Mouse (Mus musculus): ENCODE results near the gene Gif. TPM values are rescaled to one million over a fixed set of nuclear protein-coding genes. Genes with fewer than 3 reads are reported as not detected.

Gene Gif
- polyA plus RNA-seq, 1 experiment from 2014 or later = not detected

DNA sequence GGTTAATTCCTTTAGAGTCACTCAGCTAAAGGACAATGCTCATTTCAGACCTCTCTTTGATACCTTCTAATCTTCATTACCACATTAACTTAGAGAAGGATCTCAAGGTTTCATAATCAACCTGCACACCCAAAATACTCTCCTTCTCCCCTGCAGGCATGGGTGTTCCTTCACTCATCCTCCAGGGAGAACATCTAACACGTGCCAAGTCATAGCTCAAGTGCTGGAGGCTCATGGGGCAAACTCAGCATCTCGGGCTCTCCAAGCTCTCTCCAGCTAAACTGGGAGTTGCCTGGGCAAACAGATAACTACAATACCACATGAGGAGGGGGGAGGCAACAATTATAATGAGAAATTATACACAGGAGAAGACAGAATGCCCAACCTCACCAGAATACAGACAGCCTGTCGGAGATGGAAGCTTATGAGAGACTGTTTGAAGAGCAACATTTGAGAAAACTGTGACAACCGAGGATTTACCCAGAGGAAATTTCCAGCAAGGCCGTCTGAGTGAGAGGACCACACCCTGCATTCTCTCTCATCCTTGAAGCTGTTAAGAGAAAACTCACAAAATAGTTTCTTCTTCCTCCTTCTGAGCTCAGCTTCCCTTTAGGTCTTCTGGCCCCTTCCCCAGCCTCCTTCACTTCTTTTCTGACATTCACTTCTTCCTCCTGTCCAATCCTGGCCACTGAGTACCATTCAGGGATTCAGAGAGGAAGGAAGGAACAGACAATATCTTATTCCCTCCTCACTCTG, 62.8 kb downstream of the Gif start:
- Histone ChIP-seq H3K4me1 (ENCODE audit: control insufficient read depth, insufficient read depth, low read length) (peaks cover 24% of the 10 kb centered on the region), H3K4me2 (ENCODE audit: low read depth, low read length) (no peak overlapping the region), H3K27me3 (replicated peaks; ENCODE audit: control insufficient read depth, insufficient read depth, low read length) (no peaks in the 10 kb centered on the region), H3K4me3 (ENCODE audit: low read length) (no peak overlapping the region), H3K27ac (ENCODE audit: low read length) (no peak overlapping the region), H3K36me3 (ENCODE audit: control insufficient read depth, insufficient read depth, low read length) (no peaks in the 10 kb centered on the region), H3K9me3 (ENCODE audit: control insufficient read depth, low read length) (no peaks in the 10 kb centered on the region), H3K9ac (ENCODE audit: low read depth, low read length) (no peak overlapping the region)
- 64% methylated on average over 5 of the region's 5 CpGs for WGBS
- ATAC-seq = no peak

- Histone ChIP-seq H3K4me1 (ENCODE audit: control insufficient read depth, insufficient read depth, low read length) (peaks cover 27% of the 10 kb centered on the region), H3K27me3 (replicated peaks; ENCODE audit: control insufficient read depth, insufficient read depth, low read length) (no peaks in the 10 kb centered on the region), H3K4me3 (ENCODE audit: low read length) (no peak overlapping the region), H3K36me3 (ENCODE audit: control insufficient read depth, insufficient read depth, low read length) (no peaks in the 10 kb centered on the region), H3K9ac (ENCODE audit: low read depth, low read length) (no peak overlapping the region), H3K9me3 (ENCODE audit: control insufficient read depth, low read length) (no peaks in the 10 kb centered on the region), H3K27ac (ENCODE audit: low read length) (no peak overlapping the region), H3K4me2 (ENCODE audit: low read depth, low read length) (no peak overlapping the region)
- ATAC-seq = no peak
- WGBS = 63% methylated on average over 1 of the region's 1 CpGs
Observed at GRCm38 (mm10) chr19:11810856-11811255, 63.5 kb downstream of the Gif start.

- H3K27me3 ChIP-seq (replicated peaks; ENCODE audit: control insufficient read depth, insufficient read depth, low read length) = no peaks in the 10 kb centered on the region
- peak overlapping the region; percentile 14; the same call in 1 of the 2 replicates for H3K27ac ChIP-seq (ENCODE audit: low read length)
- H3K9me3 ChIP-seq (ENCODE audit: control insufficient read depth, low read length) = no peaks in the 10 kb centered on the region
- H3K9ac ChIP-seq (ENCODE audit: low read depth, low read length) = no peak overlapping the region
- H3K36me3 ChIP-seq (ENCODE audit: control insufficient read depth, insufficient read depth, low read length) = no peaks in the 10 kb centered on the region
- H3K4me3 ChIP-seq (ENCODE audit: low read length) = no peak overlapping the region
- peaks cover 32% of the 10 kb centered on the region for H3K4me1 ChIP-seq (ENCODE audit: control insufficient read depth, insufficient read depth, low read length)
- peak; percentile 79 for ATAC-seq
- H3K4me2 ChIP-seq (ENCODE audit: low read depth, low read length) = no peak overlapping the region
- 39% methylated on average over 5 of the region's 5 CpGs for WGBS
Observed at GRCm38 (mm10) chr19:11811688-11812365, 64.5 kb downstream of the Gif start.

Other genes starting within 250 kb of the Gif start
- 6.3 and 8.1 TPM in 2 replicates for gene Ms4a6b, start 231.0 kb upstream of the Gif start, polyA plus RNA-seq (2015; fragmentation: Nextera tagmentation; extraction: Ambion mirVana)
- gene Ms4a4d, start 210.8 kb upstream of the Gif start, polyA plus RNA-seq (2015; fragmentation: Nextera tagmentation; extraction: Ambion mirVana) = 4.0 and 4.3 TPM in 2 replicates
- gene Ms4a6d, start 142.7 kb upstream of the Gif start, polyA plus RNA-seq (2015; fragmentation: Nextera tagmentation; extraction: Ambion mirVana) = 4.9 and 6.0 TPM in 2 replicates
- 0.15 and 0.40 TPM in 2 replicates for gene Ms4a2, start 123.8 kb upstream of the Gif start, polyA plus RNA-seq (2015; fragmentation: Nextera tagmentation; extraction: Ambion mirVana)
- gene Ms4a3, start 106.7 kb upstream of the Gif start, polyA plus RNA-seq (2015; fragmentation: Nextera tagmentation; extraction: Ambion mirVana) = 0.42 TPM in 1 of 2 replicates, not detected in the other
- gene Oosp2, start 87.0 kb upstream of the Gif start, polyA plus RNA-seq (2015; fragmentation: Nextera tagmentation; extraction: Ambion mirVana) = not detected in 2 replicates
- not detected in 2 replicates for gene Oosp1, start 56.4 kb upstream of the Gif start, polyA plus RNA-seq (2015; fragmentation: Nextera tagmentation; extraction: Ambion mirVana)
- not detected in 2 replicates for gene Oosp3, start 50.5 kb upstream of the Gif start, polyA plus RNA-seq (2015; fragmentation: Nextera tagmentation; extraction: Ambion mirVana)
- gene Mrpl16, start 22.8 kb downstream of the Gif start, polyA plus RNA-seq (2015; fragmentation: Nextera tagmentation; extraction: Ambion mirVana) = 56.3 and 62.2 TPM in 2 replicates
- gene Stx3, start 71.8 kb downstream of the Gif start, polyA plus RNA-seq (2015; fragmentation: Nextera tagmentation; extraction: Ambion mirVana) = 55.8 and 70.2 TPM in 2 replicates
- gene Olfr1417, start 91.7 kb downstream of the Gif start, polyA plus RNA-seq (2015; fragmentation: Nextera tagmentation; extraction: Ambion mirVana) = not detected in 2 replicates
- gene Olfr1418, start 113.5 kb downstream of the Gif start, polyA plus RNA-seq (2015; fragmentation: Nextera tagmentation; extraction: Ambion mirVana) = not detected in 2 replicates
- not detected in 2 replicates for gene Olfr1419, start 127.6 kb downstream of the Gif start, polyA plus RNA-seq (2015; fragmentation: Nextera tagmentation; extraction: Ambion mirVana)
- gene Olfr1420, start 139.0 kb downstream of the Gif start, polyA plus RNA-seq (2015; fragmentation: Nextera tagmentation; extraction: Ambion mirVana) = not detected in 2 replicates
- 17.3 and 18.8 TPM in 2 replicates for gene Patl1, start 164.8 kb downstream of the Gif start, polyA plus RNA-seq (2015; fragmentation: Nextera tagmentation; extraction: Ambion mirVana)
- gene Osbp, start 218.4 kb downstream of the Gif start, polyA plus RNA-seq (2015; fragmentation: Nextera tagmentation; extraction: Ambion mirVana) = 3.3 and 3.8 TPM in 2 replicates

Data from intestine, embryonic 16.5 days (tissue).